Mouse (Mus musculus): ENCODE results near the gene Fem1b. TPM values are rescaled to one million over a fixed set of nuclear protein-coding genes. Genes with fewer than 3 reads are reported as not detected.

Fem1b gene
- total and polyA plus RNA-seq, 3 experiments = 16.3 to 112 (median 94.4) TPM

- Histone ChIP-seq H3K9me3 (replicated peaks) (no peaks in the 10 kb centered on the region), H3K4me1 (ENCODE audit: insufficient read depth, low read depth, low read length) (0 out of 2 replicates have a peak, but pooled peaks cover 2% of the 10 kb centered on the region), H3K27me3 (ENCODE audit: insufficient read depth, low read length) (peaks cover 37% of the 10 kb centered on the region), H3K4me3 (ENCODE audit: low read depth, low read length) (no peak overlapping the region), H3K36me3 (replicated peaks) (no peaks in the 10 kb centered on the region)
- DNase-seq (ENCODE audit: low spot score) = no peak
- no peak for ATAC-seq (ENCODE audit: extremely low read depth, insufficient number of reproducible peaks, low FRiP score, poor library complexity, severe bottlenecking)
- TF ChIP-seq GATA2 (IDR thresholded peaks at IDR 0.05; ENCODE audit: borderline replicate concordance, low read depth, low read length) (no peak), TAL1 (conservative IDR thresholded peaks at IDR 0.05; ENCODE audit: low read depth, low read length) (no peak), CTCF (IDR thresholded peaks at IDR 0.05; ENCODE audit: low read depth, low read length) (no peak), POLR2AphosphoS5 (IDR thresholded peaks at IDR 0.05; ENCODE audit: insufficient replicate concordance, low read depth, low read length) (no peak), GATA1 (IDR thresholded peaks at IDR 0.05; ENCODE audit: borderline replicate concordance, low read length) (no peak)
Measured at GRCm38 (mm10) chr9:62758288-62758687, 53.4 kb downstream of the Fem1b start.

GRCm38 (mm10) chr9:62750381-62750780 lies 61.4 kb downstream of the Fem1b start:
- TF ChIP-seq GATA1 (IDR thresholded peaks at IDR 0.05; ENCODE audit: borderline replicate concordance, low read length) (no peak), POLR2AphosphoS5 (IDR thresholded peaks at IDR 0.05; ENCODE audit: insufficient replicate concordance, low read depth, low read length) (no peak), CTCF (IDR thresholded peaks at IDR 0.05; ENCODE audit: low read depth, low read length) (no peak), GATA2 (IDR thresholded peaks at IDR 0.05; ENCODE audit: borderline replicate concordance, low read depth, low read length) (no peak), TAL1 (conservative IDR thresholded peaks at IDR 0.05; ENCODE audit: low read depth, low read length) (no peak)
- no peak for DNase-seq (ENCODE audit: low spot score)
- H3K4me1 ChIP-seq (ENCODE audit: insufficient read depth, low read depth, low read length) = no peaks in the 10 kb centered on the region
- ATAC-seq (ENCODE audit: extremely low read depth, insufficient number of reproducible peaks, low FRiP score, poor library complexity, severe bottlenecking) = no peak
- no peak overlapping the region for H3K4me3 ChIP-seq (ENCODE audit: low read depth, low read length)
- peaks cover 5% of the 10 kb centered on the region; the same call in 1 of the 2 replicates for H3K9me3 ChIP-seq (replicated peaks)
- peaks cover 37% of the 10 kb centered on the region for H3K27me3 ChIP-seq (ENCODE audit: insufficient read depth, low read length)
- H3K36me3 ChIP-seq (replicated peaks) = no peaks in the 10 kb centered on the region

GRCm38 (mm10) chr9:62749666-62750065 lies 62.1 kb downstream of the Fem1b start:
- no peak for DNase-seq (ENCODE audit: low spot score)
- no peak for TF ChIP-seq TAL1 (conservative IDR thresholded peaks at IDR 0.05; ENCODE audit: low read depth, low read length)
- no peak overlapping the region for H3K4me3 ChIP-seq (ENCODE audit: low read depth, low read length)
- peaks cover 34% of the 10 kb centered on the region for H3K27me3 ChIP-seq (ENCODE audit: insufficient read depth, low read length)
- H3K9me3 ChIP-seq (replicated peaks) = peaks cover 5% of the 10 kb centered on the region; the same call in 1 of the 2 replicates
- no peak for ATAC-seq (ENCODE audit: extremely low read depth, insufficient number of reproducible peaks, low FRiP score, poor library complexity, severe bottlenecking)
- H3K36me3 ChIP-seq (replicated peaks) = no peaks in the 10 kb centered on the region
- no peaks in the 10 kb centered on the region for H3K4me1 ChIP-seq (ENCODE audit: insufficient read depth, low read depth, low read length)

- H3K36me3 ChIP-seq (replicated peaks) = no peaks in the 10 kb centered on the region
- TF ChIP-seq CTCF (IDR thresholded peaks at IDR 0.05; ENCODE audit: low read depth, low read length) = no peak
- TF ChIP-seq TAL1 (conservative IDR thresholded peaks at IDR 0.05; ENCODE audit: low read depth, low read length) = no peak
- TF ChIP-seq GATA1 (IDR thresholded peaks at IDR 0.05; ENCODE audit: borderline replicate concordance, low read length) = no peak
- TF ChIP-seq GATA2 (IDR thresholded peaks at IDR 0.05; ENCODE audit: borderline replicate concordance, low read depth, low read length) = no peak
- no peak for TF ChIP-seq POLR2AphosphoS5 (IDR thresholded peaks at IDR 0.05; ENCODE audit: insufficient replicate concordance, low read depth, low read length)
- no peak for DNase-seq (ENCODE audit: low spot score)
- no peak overlapping the region for H3K4me3 ChIP-seq (ENCODE audit: low read depth, low read length)
- H3K27me3 ChIP-seq (ENCODE audit: insufficient read depth, low read length) = peaks cover 35% of the 10 kb centered on the region
- ATAC-seq (ENCODE audit: extremely low read depth, insufficient number of reproducible peaks, low FRiP score, poor library complexity, severe bottlenecking) = no peak
- peaks cover 5% of the 10 kb centered on the region; the same call in 1 of the 2 replicates for H3K9me3 ChIP-seq (replicated peaks)
- H3K4me1 ChIP-seq (ENCODE audit: insufficient read depth, low read depth, low read length) = no peaks in the 10 kb centered on the region
Measured at GRCm38 (mm10) chr9:62746646-62747045, 65.1 kb downstream of the Fem1b start.

GRCm38 (mm10) chr9:62744558-62745275 lies 67.0 kb downstream of the Fem1b start:
- Histone ChIP-seq H3K4me3 (ENCODE audit: low read depth, low read length) (no peak overlapping the region), H3K4me1 (ENCODE audit: insufficient read depth, low read depth, low read length) (no peaks in the 10 kb centered on the region), H3K36me3 (replicated peaks) (no peaks in the 10 kb centered on the region), H3K9me3 (replicated peaks) (peaks cover 5% of the 10 kb centered on the region; the same call in 1 of the 2 replicates), H3K27me3 (ENCODE audit: insufficient read depth, low read length) (peaks cover 31% of the 10 kb centered on the region)
- peak; percentile 58 for DNase-seq (ENCODE audit: low spot score)
- no peak for ATAC-seq (ENCODE audit: extremely low read depth, insufficient number of reproducible peaks, low FRiP score, poor library complexity, severe bottlenecking)
- no peak for TF ChIP-seq TAL1 (conservative IDR thresholded peaks at IDR 0.05; ENCODE audit: low read depth, low read length)
- TF ChIP-seq CTCF (IDR thresholded peaks at IDR 0.05; ENCODE audit: low read depth, low read length) = peak; percentile 63

Other genes with a start within 250 kb of the Fem1b start
- not detected in 2 replicates for gene Itga11, start 134.1 kb downstream of the Fem1b start, total RNA-seq (2014; fragmentation: Nextera tagmentation)
- gene Itga11, start 134.1 kb downstream of the Fem1b start, total RNA-seq (2017) = not detected in 2 replicates
- not detected in 2 replicates for gene Itga11, start 134.1 kb downstream of the Fem1b start, polyA plus RNA-seq (2012)
- gene Cln6, start 26.9 kb upstream of the Fem1b start, total RNA-seq (2014; fragmentation: Nextera tagmentation) = 69.9 and 72.8 TPM in 2 replicates
- 32.5 and 34.9 TPM in 2 replicates for gene Cln6, start 26.9 kb upstream of the Fem1b start, total RNA-seq (2017)
- 31.7 and 37.0 TPM in 2 replicates for gene Cln6, start 26.9 kb upstream of the Fem1b start, polyA plus RNA-seq (2012)
- gene Calml4, start 46.1 kb upstream of the Fem1b start, total RNA-seq (2014; fragmentation: Nextera tagmentation) = not detected in 2 replicates
- 0.11 TPM in 1 of 2 replicates, not detected in the other for gene Calml4, start 46.1 kb upstream of the Fem1b start, total RNA-seq (2017)
- 0.15 TPM in 1 of 2 replicates, not detected in the other for gene Calml4, start 46.1 kb upstream of the Fem1b start, polyA plus RNA-seq (2012)
- 125 and 136 TPM in 2 replicates for gene Pias1, start 176.0 kb upstream of the Fem1b start, total RNA-seq (2014; fragmentation: Nextera tagmentation)
- gene Pias1, start 176.0 kb upstream of the Fem1b start, total RNA-seq (2017) = 45.8 and 51.6 TPM in 2 replicates
- 1.2 and 1.5 TPM in 2 replicates for gene Pias1, start 176.0 kb upstream of the Fem1b start, polyA plus RNA-seq (2012)

Measured in G1E (cell line).